Mouse (Mus musculus): ENCODE results near the gene Gm20826. TPM values are rescaled to one million over a fixed set of nuclear protein-coding genes. Genes with fewer than 3 reads are reported as not detected.

Gene Gm20826
- polyA plus RNA-seq (2014; fragmentation: Illumina TruSeq; extraction: RNeasy Lipid Tissue Mini Kit (QIAGEN cat#74804); ENCODE audit: low read depth, low replicate concordance): not detected

GRCm38 (mm10) chrY:7638389-7638788 lies at the start of gene Gm20826:
TSS of gene Gm20826 (minus strand) at chrY:7638489.

Other genes starting within 250 kb of the Gm20826 start
- not detected for gene Gm21788, start 233.5 kb downstream of the Gm20826 start, polyA plus RNA-seq (2014; fragmentation: Illumina TruSeq; extraction: RNeasy Lipid Tissue Mini Kit (QIAGEN cat#74804); ENCODE audit: low read depth, low replicate concordance)
- gene Gm28576, start 84.5 kb upstream of the Gm20826 start, polyA plus RNA-seq (2014; fragmentation: Illumina TruSeq; extraction: RNeasy Lipid Tissue Mini Kit (QIAGEN cat#74804); ENCODE audit: low read depth, low replicate concordance): not detected

Data from heart, adult 10 weeks (tissue).